Mouse (Mus musculus) hematopoietic stem cell, adult 5-6 weeks (primary cell): ENCODE measurements at regions not wholly inside any gene's neighbourhood (a gene's known extent, or its start where the extent isn't known, plus 50 kb on each side); places are given as distances from the start of the nearest gene placed in this dataset.
A peak's percentile ranks its signal among the peaks of the same experiment; 100 is the strongest.

ENCODE experiments used
- ATAC-seq, 2 experiments: fragments of 125-278 bp in 1 of 2; replicated peaks in 1 of 2; 2 replicates each; pipeline ENCODE4 v1.8.0; 2016 to 2017; ENCODE audit warnings: inconsistent platforms in 2 of 2, mild to moderate bottlenecking in 2 of 2, moderate number of reproducible peaks in 2 of 2, low read depth in 1 of 2, moderate TSS enrichment in 1 of 2; ENCODE audit not compliant: low FRiP score in 2 of 2, poor library complexity in 2 of 2, severe bottlenecking in 2 of 2, insufficient read depth in 1 of 2, low TSS enrichment in 1 of 2

DNA sequence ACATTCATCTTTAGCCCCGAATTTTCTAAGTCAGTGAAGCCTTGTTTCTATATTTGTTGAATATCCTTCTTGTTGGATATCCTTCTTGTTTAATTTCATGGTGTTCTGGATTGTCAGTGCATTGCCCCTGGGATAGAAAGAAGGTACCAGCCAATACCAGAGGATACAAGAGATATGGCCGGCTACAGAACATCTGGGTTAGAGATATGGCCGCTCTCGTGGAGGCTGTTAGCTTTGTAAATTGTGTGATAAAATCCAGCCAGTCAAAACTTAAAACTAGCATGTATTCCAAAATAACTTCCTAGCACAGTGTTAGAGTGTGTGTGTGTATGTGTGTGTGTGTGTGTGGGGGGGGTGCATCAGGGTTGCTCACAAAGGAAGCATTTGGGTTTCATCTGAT lies 241.4 kb upstream of the Sstr1 start:
- ATAC-seq, result no peak

- peak; percentile 85 to 88 for ATAC-seq
These were observed 239.1 kb upstream of the Sstr1 start for GRCm38 (mm10) chr12:57972484-57972883.
